Mouse (Mus musculus) neural tube, embryonic 13.5 days (tissue): ENCODE data around the gene Patz1. TPM values are rescaled to one million over a fixed set of nuclear protein-coding genes. Genes with fewer than 3 reads are reported as not detected.

Experiments used
- ATAC-seq: fragments of 200-750 bp; cut with Nextera tagmentation; 2 replicates; pipeline ENCODE4 v1.8.0; 2017; ENCODE audit warnings: low read depth, mild to moderate bottlenecking, moderate TSS enrichment, moderate library complexity
- H3K27ac ChIP-seq: fragments of 300-500 bp; sonication (generic); replicated peaks from 2 replicates; pipeline ENCODE4 v1.5.1; 2015; ENCODE audit warnings: moderate library complexity, mild to moderate bottlenecking, inconsistent platforms
- H3K27me3 ChIP-seq: fragments of 300-500 bp; sonication (generic); 2 replicates; pipeline ENCODE4 v1.6.1; 2015; ENCODE audit warnings: mild to moderate bottlenecking, inconsistent platforms
- H3K36me3 ChIP-seq: fragments of 300-500 bp; sonication (generic); 2 replicates; pipeline ENCODE4 v1.6.1; 2015; ENCODE audit warnings: mild to moderate bottlenecking, inconsistent platforms
- H3K4me1 ChIP-seq: fragments of 300-500 bp; sonication (generic); replicated peaks from 2 replicates; pipeline ENCODE4 v1.6.1; 2015; ENCODE audit warnings: inconsistent platforms
- H3K4me2 ChIP-seq: fragments of 300-500 bp; sonication (generic); 2 replicates; pipeline ENCODE4 v1.6.1; 2015; ENCODE audit warnings: inconsistent platforms, mild to moderate bottlenecking, moderate library complexity
- H3K4me3 ChIP-seq: fragments of 300-500 bp; sonication (generic); 2 replicates; pipeline ENCODE4 v1.5.1; 2015; ENCODE audit warnings: mild to moderate bottlenecking, inconsistent platforms
- H3K9ac ChIP-seq: fragments of 300-500 bp; sonication (generic); 2 replicates; pipeline ENCODE4 v1.6.1; 2015; ENCODE audit warnings: moderate library complexity, mild to moderate bottlenecking, inconsistent platforms
- H3K9me3 ChIP-seq: fragments of 300-500 bp; sonication (generic); 2 replicates; pipeline ENCODE4 v1.6.1; 2016; ENCODE audit warnings: inconsistent platforms
- WGBS: fragments of 180-500 bp; shearing (Covaris S2); methylation state at CpG from one replicate; pipeline ENCODE4 v1.1.7; 2015; 5-methylcytosine and 5-hydroxymethylcytosine counted together
- polyA plus RNA-seq: library from polyadenylated mRNA; unstranded; fragments of >200 nt; fragmentation: Nextera tagmentation; extraction: Ambion mirVana; gene quantifications from 2 replicates; pipeline ENCODE4 v1.2.1, GENCODE M21; 2015

Gene Patz1
- 62.2 and 69.6 TPM in 2 replicates for polyA plus RNA-seq

- Histone ChIP-seq H3K4me1 (peaks cover 43% of the 10 kb centered on the region), H3K27ac (peak within 1 kb of the TSS; percentile 100), H3K9ac (peak within 1 kb of the TSS; percentile 98), H3K36me3 (peaks cover 5% of the 10 kb centered on the region), H3K4me3 (peak within 1 kb of the TSS; percentile 80), H3K4me2 (peak within 1 kb of the TSS; percentile 98), H3K27me3 (no peaks in the 10 kb centered on the region), H3K9me3 (no peaks in the 10 kb centered on the region)
- ATAC-seq: peak; percentile 46
- under 1% methylated on average over 41 of the region's 41 CpGs for WGBS
These were observed at the start of gene Patz1 for GRCm38 (mm10) chr11:3288521-3289301. Gene Patz1, plus strand, starts transcription at chr11:3288874.

- no peak overlapping the region for H3K27ac ChIP-seq
- no peaks in the 10 kb centered on the region for H3K27me3 ChIP-seq
- H3K9me3 ChIP-seq: no peaks in the 10 kb centered on the region
- peaks cover 92% of the 10 kb centered on the region for H3K36me3 ChIP-seq
- 94% methylated on average over 7 of the region's 7 CpGs for WGBS
- H3K4me1 ChIP-seq: no peaks in the 10 kb centered on the region
- no peak overlapping the region for H3K9ac ChIP-seq
- no peak overlapping the region for H3K4me2 ChIP-seq
- H3K4me3 ChIP-seq: no peak overlapping the region
- ATAC-seq: no peak
These were observed 46.3 kb upstream of the Patz1 start for GRCm38 (mm10) chr11:3242395-3242794.

GRCm38 (mm10) chr11:3243771-3244170 is 44.9 kb upstream of the Patz1 start:
- WGBS: 69% methylated on average over 4 of the region's 4 CpGs
- no peak for ATAC-seq
- Histone ChIP-seq H3K27ac (no peak overlapping the region), H3K4me3 (no peak overlapping the region), H3K9ac (no peak overlapping the region), H3K9me3 (no peaks in the 10 kb centered on the region), H3K4me1 (no peaks in the 10 kb centered on the region), H3K27me3 (no peaks in the 10 kb centered on the region), H3K36me3 (peaks cover 92% of the 10 kb centered on the region), H3K4me2 (no peak overlapping the region)

- ATAC-seq: no peak
- H3K9me3 ChIP-seq: no peaks in the 10 kb centered on the region
- no peak overlapping the region for H3K9ac ChIP-seq
- no peak overlapping the region for H3K4me3 ChIP-seq
- no peak overlapping the region for H3K4me2 ChIP-seq
- H3K36me3 ChIP-seq: peaks cover 94% of the 10 kb centered on the region
- H3K4me1 ChIP-seq: no peaks in the 10 kb centered on the region
- no peaks in the 10 kb centered on the region for H3K27me3 ChIP-seq
- H3K27ac ChIP-seq: no peak overlapping the region
- 91% methylated on average over 2 of the region's 2 CpGs for WGBS
These were observed 41.3 kb upstream of the Patz1 start for GRCm38 (mm10) chr11:3247387-3247786.

- H3K9ac ChIP-seq: no peak overlapping the region
- H3K4me2 ChIP-seq: no peak overlapping the region
- H3K27me3 ChIP-seq: no peaks in the 10 kb centered on the region
- H3K4me1 ChIP-seq: peaks cover 18% of the 10 kb centered on the region
- H3K36me3 ChIP-seq: peaks cover 88% of the 10 kb centered on the region
- WGBS: 94% methylated on average over 1 of the region's 1 CpGs
- no peak for ATAC-seq
- no peak overlapping the region for H3K4me3 ChIP-seq
- H3K9me3 ChIP-seq: no peaks in the 10 kb centered on the region
- H3K27ac ChIP-seq: no peak overlapping the region
These were observed 29.1 kb upstream of the Patz1 start for GRCm38 (mm10) chr11:3259537-3259936.

GRCm38 (mm10) chr11:3265291-3266078 is 23.2 kb upstream of the Patz1 start:
- WGBS: under 1% methylated on average over 26 of the region's 26 CpGs
- peak overlapping the region; percentile 96 for H3K27ac ChIP-seq
- H3K9me3 ChIP-seq: no peaks in the 10 kb centered on the region
- H3K9ac ChIP-seq: peak overlapping the region; percentile 99
- H3K4me2 ChIP-seq: peak overlapping the region; percentile 70
- no peaks in the 10 kb centered on the region for H3K27me3 ChIP-seq
- peak overlapping the region; percentile 91 for H3K4me3 ChIP-seq
- H3K4me1 ChIP-seq: peaks cover 34% of the 10 kb centered on the region
- H3K36me3 ChIP-seq: peaks cover 32% of the 10 kb centered on the region
- ATAC-seq: no peak

- H3K36me3 ChIP-seq: peaks cover 25% of the 10 kb centered on the region
- peak within 1 kb of the TSS; percentile 91 for H3K4me3 ChIP-seq
- H3K27me3 ChIP-seq: no peaks in the 10 kb centered on the region
- H3K4me1 ChIP-seq: peaks cover 34% of the 10 kb centered on the region
- H3K4me2 ChIP-seq: peak within 1 kb of the TSS; percentile 70
- ATAC-seq: peak; percentile 99
- H3K9me3 ChIP-seq: no peaks in the 10 kb centered on the region
- peak within 1 kb of the TSS; percentile 96 for H3K27ac ChIP-seq
- peak within 1 kb of the TSS; percentile 99 for H3K9ac ChIP-seq
- WGBS: under 1% methylated on average over 72 of the region's 72 CpGs
These were observed 22.5 kb upstream of the Patz1 start, which contains the start of gene Drg1 for GRCm38 (mm10) chr11:3266079-3266685. Gene Drg1, minus strand, starts transcription at chr11:3266415.

GRCm38 (mm10) chr11:3267133-3267532 is 21.5 kb upstream of the Patz1 start:
- Histone ChIP-seq H3K36me3 (peaks cover 16% of the 10 kb centered on the region), H3K4me2 (peak overlapping the region; percentile 59), H3K9ac (peak overlapping the region; percentile 99), H3K4me1 (peaks cover 34% of the 10 kb centered on the region), H3K27ac (peak overlapping the region; percentile 96), H3K27me3 (no peaks in the 10 kb centered on the region), H3K4me3 (peak overlapping the region; percentile 91), H3K9me3 (no peaks in the 10 kb centered on the region)
- peak; percentile 28; the same call in 1 of the 2 replicates for ATAC-seq
- 53% methylated on average over 7 of the region's 7 CpGs for WGBS

GRCm38 (mm10) chr11:3269241-3269640 is 19.4 kb upstream of the Patz1 start:
- 32% methylated on average over 4 of the region's 4 CpGs for WGBS
- Histone ChIP-seq H3K27me3 (no peaks in the 10 kb centered on the region), H3K9me3 (no peaks in the 10 kb centered on the region), H3K27ac (no peak overlapping the region), H3K4me3 (no peak overlapping the region), H3K36me3 (0 out of 2 replicates have a peak, but pooled peaks cover under 1% of the 10 kb centered on the region), H3K4me1 (peaks cover 19% of the 10 kb centered on the region), H3K4me2 (no peak overlapping the region), H3K9ac (no peak overlapping the region)
- no peak for ATAC-seq

GRCm38 (mm10) chr11:3278351-3278750 is 10.3 kb upstream of the Patz1 start:
- ATAC-seq: no peak
- no peak overlapping the region for H3K9ac ChIP-seq
- no peak overlapping the region for H3K4me2 ChIP-seq
- no peaks in the 10 kb centered on the region for H3K27me3 ChIP-seq
- H3K27ac ChIP-seq: no peak overlapping the region
- H3K36me3 ChIP-seq: no peaks in the 10 kb centered on the region
- WGBS: 64% methylated on average over 5 of the region's 5 CpGs
- peaks cover 5% of the 10 kb centered on the region; the same call in 1 of the 2 replicates for H3K9me3 ChIP-seq
- no peak overlapping the region for H3K4me3 ChIP-seq
- H3K4me1 ChIP-seq: no peaks in the 10 kb centered on the region

GRCm38 (mm10) chr11:3279729-3280128 is 8.9 kb upstream of the Patz1 start:
- 85% methylated on average over 2 of the region's 2 CpGs for WGBS
- H3K27ac ChIP-seq: no peak overlapping the region
- H3K36me3 ChIP-seq: no peaks in the 10 kb centered on the region
- H3K27me3 ChIP-seq: no peaks in the 10 kb centered on the region
- no peaks in the 10 kb centered on the region for H3K4me1 ChIP-seq
- H3K9me3 ChIP-seq: peaks cover 5% of the 10 kb centered on the region; the same call in 1 of the 2 replicates
- no peak overlapping the region for H3K9ac ChIP-seq
- H3K4me3 ChIP-seq: no peak overlapping the region
- ATAC-seq: no peak
- H3K4me2 ChIP-seq: no peak overlapping the region

GRCm38 (mm10) chr11:3282887-3283286 is 5.8 kb upstream of the Patz1 start:
- Histone ChIP-seq H3K27me3 (no peaks in the 10 kb centered on the region), H3K9me3 (peaks cover 5% of the 10 kb centered on the region; the same call in 1 of the 2 replicates), H3K4me2 (no peak overlapping the region), H3K4me1 (peaks cover 8% of the 10 kb centered on the region), H3K9ac (no peak overlapping the region), H3K4me3 (no peak overlapping the region), H3K36me3 (no peaks in the 10 kb centered on the region), H3K27ac (no peak overlapping the region)
- WGBS: 86% methylated on average over 6 of the region's 6 CpGs
- ATAC-seq: no peak
